Mouse (Mus musculus): ENCODE measurements around the gene Atp6v0e2.
A peak's percentile ranks its signal among the peaks of the same experiment; 100 is the strongest.

DNA sequence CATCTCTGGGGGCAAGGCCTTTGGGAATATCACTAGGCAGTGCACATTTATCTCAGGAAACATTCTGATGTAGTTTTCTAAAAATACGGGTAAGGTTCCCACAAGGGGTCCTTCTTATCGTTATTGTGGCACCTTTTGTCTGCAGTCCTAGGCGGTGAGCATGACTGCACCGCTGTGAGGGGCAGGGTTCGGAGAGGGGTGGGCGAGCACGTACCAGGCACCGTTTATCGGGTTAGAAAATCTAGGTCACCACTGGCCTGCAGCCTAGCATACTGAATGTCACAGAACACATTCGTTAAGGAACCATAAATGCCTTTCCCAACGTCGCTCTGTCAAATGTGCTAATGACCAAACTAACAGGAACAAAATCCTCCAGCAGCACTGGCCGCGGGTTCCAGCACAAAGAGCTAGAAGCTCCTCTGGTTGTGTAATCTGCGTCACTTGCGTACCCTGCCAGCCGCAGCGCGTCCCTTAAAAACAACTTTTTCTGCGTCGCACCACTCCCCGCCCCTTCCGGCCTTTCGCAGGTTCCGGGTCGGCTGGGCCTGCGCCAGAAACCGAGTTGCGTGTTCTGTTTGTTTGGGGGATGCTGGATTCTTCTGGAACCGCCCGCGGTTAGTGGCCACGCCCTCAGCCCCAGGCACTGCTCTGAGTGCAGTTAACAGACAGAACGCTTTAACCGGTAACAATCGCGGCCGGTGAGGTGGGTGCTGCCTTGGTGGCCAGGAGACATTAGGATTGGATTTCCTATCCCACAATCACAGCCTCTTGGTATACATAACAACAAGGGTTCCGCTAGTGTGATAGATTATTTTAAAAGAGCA is 17.1 kb downstream of the Atp6v0e2 start, which contains the start of gene Lrrc61:
- TF ChIP-seq CTCF (IDR thresholded peaks at IDR 0.05; ENCODE audit: borderline replicate concordance, control insufficient read depth, extremely low read depth, insufficient read depth, low read length, poor library complexity) (0 out of 2 replicates have a peak, but pooled peaks have one; percentile 36), POLR2A (IDR thresholded peaks at IDR 0.05; ENCODE audit: control insufficient read depth, extremely low read depth, insufficient read depth, low read length, poor library complexity) (peak; percentile 80)
